Mouse (Mus musculus) lung, adult 2 months (tissue): ENCODE data around the gene Rbfox3.

Source experiments
- CTCF ChIP-seq: fragments of 200-500 bp; IDR thresholded peaks from 2 replicates; pipeline ENCODE4 v1.5.1; 2011; ENCODE audit warnings: mild to moderate bottlenecking, low read length, control low read depth; ENCODE audit not compliant: insufficient read depth
- POLR2A ChIP-seq: fragments of 200-500 bp; IDR thresholded peaks from 2 replicates; pipeline ENCODE4 v1.6.1; 2011; ENCODE audit warnings: low read depth, mild to moderate bottlenecking, control low read depth, low read length, borderline replicate concordance; ENCODE audit errors: extremely low read depth

DNA sequence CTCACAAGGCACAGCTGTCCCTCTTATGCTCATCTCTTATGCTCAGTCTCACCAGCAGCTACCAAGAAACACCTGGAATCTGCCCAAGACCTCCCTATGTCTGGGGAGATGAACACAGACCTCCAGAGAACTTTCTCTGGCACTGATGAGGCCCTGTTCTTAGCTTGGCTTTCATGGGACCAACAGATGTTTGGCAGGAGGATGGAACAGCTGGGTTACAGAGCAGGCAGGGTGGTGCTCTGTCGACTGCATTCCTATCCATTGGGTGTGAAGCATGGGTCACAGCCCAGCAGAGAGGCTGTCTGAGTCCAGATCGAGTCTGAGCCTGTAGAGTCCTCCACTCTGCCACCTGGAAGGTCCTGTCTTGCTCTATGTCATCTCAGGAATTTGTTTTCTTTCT lies 90.0 kb downstream of the Rbfox3 start:
- TF ChIP-seq CTCF (no peak), POLR2A (no peak)
